Mouse (Mus musculus) c-Kit-positive CD71-negative TER-119-negative erythroid progenitor cells, embryonic 14.5 days (primary cell): ENCODE measurements around the gene Aspscr1.

Source experiments
- DNase-seq: peaks from one replicate; pipeline ENCODE4 v3.0.0-alpha.2; 2013; ENCODE audit warnings: low read depth

Gene Aspscr1

DNA sequence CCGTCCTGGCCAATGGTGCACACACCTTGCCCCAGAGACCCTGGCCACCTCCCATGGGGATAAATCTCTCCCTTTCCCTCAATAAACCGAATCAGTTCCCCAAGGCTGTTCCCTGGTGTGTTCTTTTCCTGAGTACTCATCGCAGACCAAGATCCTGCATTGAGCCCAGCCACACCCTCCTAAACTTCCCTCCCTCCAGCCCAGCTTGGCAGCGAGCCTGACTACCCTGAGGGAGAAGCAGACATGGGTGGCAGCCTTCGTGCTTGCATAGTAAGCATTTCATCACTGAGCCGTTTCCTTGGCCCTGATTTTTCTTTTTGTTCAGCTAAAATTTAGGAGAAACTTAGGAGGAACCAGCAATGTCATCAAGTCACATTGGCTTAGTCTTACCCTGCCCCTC lies 60.7 kb downstream of the Aspscr1 start:
- DNase-seq = no peak

DNA sequence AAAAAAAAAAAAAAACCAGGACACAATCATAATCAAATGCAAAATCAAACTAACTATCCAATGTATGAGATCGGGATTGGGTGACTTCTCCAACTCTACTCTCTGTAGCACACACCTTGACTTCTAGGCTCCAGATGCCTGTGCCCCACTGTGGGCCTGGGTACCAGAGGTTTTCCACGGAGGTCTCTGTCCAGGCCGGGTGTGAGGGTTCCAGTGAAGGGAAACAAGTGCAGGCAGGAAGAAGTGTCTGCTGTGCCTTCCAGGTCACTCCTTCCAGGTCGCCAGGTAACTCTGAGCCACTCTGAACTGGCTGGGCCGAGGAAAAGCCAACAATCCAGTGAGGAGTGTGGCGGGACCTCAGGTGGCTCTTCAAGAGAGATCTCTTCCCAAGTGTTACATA lies 63.7 kb downstream of the Aspscr1 start:
- no peak for DNase-seq

DNA sequence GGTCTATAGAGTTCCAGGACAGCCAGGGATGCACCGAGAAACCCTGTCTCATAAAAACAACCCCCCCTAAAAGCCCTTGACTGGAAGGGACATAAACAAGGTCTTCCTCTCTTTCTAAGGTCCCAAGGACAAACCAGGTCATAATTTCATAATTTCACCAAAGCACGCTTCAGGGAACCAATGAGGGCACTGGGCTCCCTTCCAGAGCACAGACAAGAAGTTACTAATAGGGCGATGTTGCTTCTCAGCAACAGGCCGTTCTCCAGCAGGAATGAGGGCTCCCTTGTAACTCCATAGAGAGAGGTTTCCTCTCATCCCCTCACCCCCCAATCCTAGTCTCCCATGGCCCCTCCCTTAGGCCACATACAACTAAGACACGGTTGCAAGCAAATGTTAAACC lies 68.2 kb downstream of the Aspscr1 start:
- DNase-seq = no peak

DNA sequence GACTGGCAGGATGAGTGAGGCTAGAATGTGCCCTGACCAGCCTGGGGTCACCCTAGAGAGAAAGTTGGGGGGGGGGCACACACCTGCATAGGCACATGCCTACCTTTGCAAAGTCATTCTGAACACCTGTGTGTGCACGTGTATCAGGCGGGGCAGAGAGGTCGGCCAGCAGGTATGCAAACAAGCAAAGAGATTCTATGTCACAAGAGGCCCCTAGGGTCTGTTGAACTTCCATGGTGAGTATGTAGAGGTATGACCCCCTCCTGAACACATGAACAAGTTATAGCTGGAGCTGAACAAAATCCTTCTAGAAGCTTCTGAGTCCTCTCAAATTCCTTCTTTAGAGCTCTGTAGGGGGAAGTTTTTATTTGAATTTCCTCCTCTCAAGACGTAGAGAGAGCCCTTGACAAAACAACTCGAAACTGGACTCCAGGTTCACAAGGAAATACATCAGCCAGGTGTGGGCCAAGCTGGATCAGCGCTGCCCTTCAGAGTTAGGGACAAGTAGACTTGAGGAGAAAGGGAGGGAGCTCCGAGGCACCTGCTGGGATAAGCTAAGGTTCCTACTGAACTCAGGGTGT lies 71.4 kb downstream of the Aspscr1 start:
- no peak for DNase-seq

DNA sequence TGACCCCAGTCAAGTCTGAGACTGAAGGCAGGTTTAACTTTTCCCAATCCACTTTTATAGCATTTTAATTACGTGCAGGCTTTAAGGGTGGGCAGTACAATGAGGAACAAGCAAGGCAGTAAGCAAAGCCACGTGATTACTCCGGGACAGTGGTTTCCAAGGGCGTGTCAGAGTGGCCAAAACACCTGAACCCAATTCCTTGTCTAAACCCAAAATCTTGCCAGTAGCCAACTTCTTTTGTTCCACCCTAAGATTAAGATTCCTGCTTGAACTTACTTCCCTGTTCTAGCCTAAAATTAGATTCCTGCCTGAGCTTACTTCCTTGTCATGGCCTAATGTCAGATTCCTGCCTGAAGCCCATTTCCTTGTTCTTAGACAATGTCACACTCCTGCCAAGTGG lies 75.2 kb downstream of the Aspscr1 start:
- no peak for DNase-seq

DNA sequence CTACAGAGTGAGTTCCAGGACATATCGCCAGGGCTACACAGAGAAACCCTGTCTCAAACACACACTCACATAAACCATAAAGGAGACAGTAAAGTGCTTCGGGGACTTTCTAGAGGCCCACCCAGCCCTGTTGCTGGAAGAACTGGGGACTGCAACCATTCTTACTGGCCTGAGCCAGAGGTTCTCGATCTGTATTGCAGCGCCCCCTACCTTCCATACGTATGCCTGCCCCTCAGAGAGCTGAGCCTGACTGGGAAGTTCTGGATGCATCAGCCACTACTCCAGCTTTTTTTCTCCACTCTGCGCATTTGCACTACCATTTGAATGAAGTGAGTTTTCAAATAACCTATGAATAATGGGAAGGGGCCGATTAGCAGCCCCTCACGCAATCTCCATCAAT lies 76.7 kb downstream of the Aspscr1 start:
- DNase-seq = peak; percentile 37

DNA sequence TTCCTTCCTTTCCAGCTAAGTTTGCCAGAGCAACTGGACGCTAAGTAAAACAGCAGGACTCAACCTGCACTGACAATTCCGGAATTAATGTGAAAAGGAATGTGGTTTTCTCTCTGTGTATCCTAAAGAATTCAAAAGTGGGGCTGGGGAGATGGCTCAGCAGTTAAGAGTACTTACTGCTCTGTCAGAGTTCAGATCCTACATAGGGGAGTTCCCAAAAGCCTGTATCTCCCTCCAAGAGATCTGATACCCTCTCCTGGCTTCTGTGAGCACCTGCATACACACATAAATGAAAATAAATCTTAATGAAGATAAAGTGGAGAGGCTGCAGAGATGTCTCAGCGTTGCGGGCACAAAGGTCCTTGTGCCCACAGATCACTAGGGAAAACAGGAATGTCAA lies 78.8 kb downstream of the Aspscr1 start:
- no peak for DNase-seq
